In the genomic region with DNA sequence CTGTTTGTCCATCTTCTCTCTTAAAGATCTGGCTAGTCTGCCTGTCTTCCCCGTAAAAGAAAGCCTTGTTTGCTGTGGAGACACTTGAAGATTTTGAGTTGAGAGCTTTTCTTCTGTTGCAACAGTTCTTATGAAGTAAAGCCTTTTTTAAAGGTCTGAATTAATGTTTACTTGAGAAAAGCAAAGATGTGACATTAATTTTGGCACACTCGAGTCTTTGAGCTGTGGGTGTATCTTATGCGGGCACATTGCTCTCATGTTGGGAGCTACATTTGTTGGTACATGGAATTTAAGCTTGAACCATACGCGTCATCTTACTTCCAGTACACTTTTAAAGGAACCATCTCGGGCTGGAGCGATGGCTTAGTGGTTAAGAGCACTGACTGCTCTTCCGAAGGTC, we compare ENCODE assay signal across 12 mouse cellular contexts. TPM values are rescaled to one million over a fixed set of nuclear protein-coding genes. Genes with fewer than 3 reads are reported as not detected.
"Had no signal": no experiment of that assay in that cellular context is flagged by ENCODE, and none has a peak within 500 bp of the region (broad histone marks: within the 10 kb centered on the region; RNA-seq: fewer than 3 reads in every experiment).

No protein-coding gene starts in this region.

- H3K9me3 ChIP-seq: liver, embryonic 15.5 days; megakaryocyte, embryonic 14.5 days; midbrain, embryonic 15.5 days; neural tube, embryonic 12.5 days had no signal

- H3K27ac ChIP-seq: liver, embryonic 15.5 days; macrophage; midbrain, embryonic 15.5 days; neural tube, embryonic 12.5 days; stomach, postnatal 0 days had no signal

- DNase-seq: left cerebral cortex, postnatal 4 days; thymus, postnatal 4 days had no signal

- H3K4me2 ChIP-seq: liver, embryonic 11.5 days; liver, embryonic 15.5 days; midbrain, embryonic 11.5 days; midbrain, embryonic 15.5 days; neural tube, embryonic 12.5 days had no signal

- H3K9ac ChIP-seq: liver, embryonic 15.5 days; midbrain, embryonic 15.5 days; neural tube, embryonic 12.5 days had no signal

- H3K4me3 ChIP-seq: liver, embryonic 15.5 days; megakaryocyte, embryonic 14.5 days; midbrain, embryonic 15.5 days; neural tube, embryonic 12.5 days had no signal

- ATAC-seq: intestine, embryonic 16.5 days; midbrain, embryonic 15.5 days had no signal

- H3K36me3 ChIP-seq: liver, embryonic 15.5 days; midbrain, embryonic 15.5 days; neural tube, embryonic 12.5 days had no signal

- H3K27me3 ChIP-seq: liver, embryonic 15.5 days; megakaryocyte, embryonic 14.5 days; midbrain, embryonic 15.5 days; neural tube, embryonic 12.5 days had no signal

RNA-seq across cellular contexts. Expression of a gene that starts 12.9 kb away (rescaled TPM):
- polyA plus RNA-seq: intestine, embryonic 16.5 days; large intestine, adult 2 months; liver, embryonic 11.5 days; stomach, postnatal 0 days had no signal
